Mouse (Mus musculus): ENCODE measurements around the gene Ttc7b.

GRCm38 (mm10) chr12:100478151-100478550, 42.5 kb downstream of the Ttc7b start:
- TF ChIP-seq GATA1 (IDR thresholded peaks at IDR 0.05; ENCODE audit: low read length) (no peak), TAL1 (IDR thresholded peaks at IDR 0.05; ENCODE audit: low read length) (no peak)

Measured in erythroblast, embryonic 14.5 days (primary cell).